Mouse (Mus musculus) hindbrain, embryonic 11.5 days (tissue): ENCODE results near the gene Sgip1. TPM values are rescaled to one million over a fixed set of nuclear protein-coding genes. Genes with fewer than 3 reads are reported as not detected.

Experiments
- ATAC-seq: fragments of 200-750 bp; cut with Nextera tagmentation; 2 replicates; pipeline ENCODE4 v1.8.0; 2017; ENCODE audit warnings: mild to moderate bottlenecking, moderate TSS enrichment, moderate library complexity; ENCODE audit not compliant: low FRiP score
- DNase-seq: peaks from one replicate; pipeline ENCODE4 v3.0.0-alpha.2; 2015; ENCODE audit warnings: low spot score
- H3K27ac ChIP-seq: fragments of 300-500 bp; sonication (generic); 2 replicates; pipeline ENCODE4 v1.5.1; 2014; ENCODE audit warnings: mild to moderate bottlenecking, low read depth, low read length
- H3K27me3 ChIP-seq: fragments of 300-500 bp; sonication (generic); 2 replicates; pipeline ENCODE4 v1.6.1; 2014; ENCODE audit warnings: mild to moderate bottlenecking, low read length, moderate library complexity, mixed read lengths; ENCODE audit not compliant: control insufficient read depth, insufficient read depth
- H3K36me3 ChIP-seq: fragments of 300-500 bp; sonication (generic); 2 replicates; pipeline ENCODE4 v1.6.1; 2014; ENCODE audit warnings: mild to moderate bottlenecking, low read length, moderate library complexity, mixed read lengths; ENCODE audit not compliant: control insufficient read depth, insufficient read depth
- H3K4me1 ChIP-seq: fragments of 300-500 bp; sonication (generic); replicated peaks from 2 replicates; pipeline ENCODE4 v1.6.1; 2014; ENCODE audit warnings: low read length, mixed read lengths; ENCODE audit not compliant: control insufficient read depth, insufficient read depth
- H3K4me2 ChIP-seq: fragments of 300-500 bp; sonication (generic); replicated peaks from 2 replicates; pipeline ENCODE4 v1.6.1; 2014; ENCODE audit warnings: mild to moderate bottlenecking, low read depth, low read length
- H3K4me3 ChIP-seq: fragments of 300-500 bp; sonication (generic); 2 replicates; pipeline ENCODE4 v1.5.1; 2014; ENCODE audit warnings: low read depth, low read length
- H3K9ac ChIP-seq: fragments of 300-500 bp; sonication (generic); 2 replicates; pipeline ENCODE4 v1.6.1; 2014; ENCODE audit warnings: low read depth, low read length
- H3K9me3 ChIP-seq: fragments of 300-500 bp; sonication (generic); 2 replicates; pipeline ENCODE4 v1.6.1; 2016; ENCODE audit warnings: low read length; ENCODE audit not compliant: control insufficient read depth
- WGBS: fragments of 180-500 bp; shearing (Covaris S2); extraction: QIAGEN DNeasy Blood & Tissue Kit; methylation state at CpG from one replicate; pipeline ENCODE4 v1.1.7; 2014; 5-methylcytosine and 5-hydroxymethylcytosine counted together
- polyA plus RNA-seq: library from polyadenylated mRNA; unstranded; fragments of >200 nt; fragmentation: Nextera tagmentation; extraction: Ambion mirVana; gene quantifications from 2 replicates; pipeline ENCODE4 v1.2.1, GENCODE M21; 2014

Sgip1 gene
- polyA plus RNA-seq, 1 experiment from 2014 or later: 22.9 TPM

GRCm38 (mm10) chr4:102913700-102914327 lies 172.7 kb downstream of the Sgip1 start:
- Histone ChIP-seq H3K9ac (no peak overlapping the region), H3K4me3 (no peak overlapping the region), H3K36me3 (no peaks in the 10 kb centered on the region), H3K9me3 (no peaks in the 10 kb centered on the region), H3K27me3 (no peaks in the 10 kb centered on the region), H3K4me2 (no peak overlapping the region), H3K4me1 (no peaks in the 10 kb centered on the region), H3K27ac (no peak overlapping the region)
- WGBS: 74% methylated on average over 5 of the region's 5 CpGs
- ATAC-seq: no peak
- no peak for DNase-seq

- Histone ChIP-seq H3K4me1 (no peaks in the 10 kb centered on the region), H3K4me3 (no peak overlapping the region), H3K9ac (no peak overlapping the region), H3K9me3 (no peaks in the 10 kb centered on the region), H3K27me3 (no peaks in the 10 kb centered on the region), H3K4me2 (no peak overlapping the region), H3K27ac (no peak overlapping the region), H3K36me3 (no peaks in the 10 kb centered on the region)
- DNase-seq: no peak
- 81% methylated on average over 1 of the region's 1 CpGs for WGBS
- no peak for ATAC-seq
Measured at GRCm38 (mm10) chr4:102918191-102918590, 177.1 kb downstream of the Sgip1 start.

GRCm38 (mm10) chr4:102929491-102929890 lies 188.4 kb downstream of the Sgip1 start:
- no peaks in the 10 kb centered on the region for H3K36me3 ChIP-seq
- ATAC-seq (no peak), DNase-seq (no peak)
- WGBS: 47% methylated on average over 3 of the region's 4 CpGs
- H3K4me3 ChIP-seq: no peak overlapping the region
- no peak overlapping the region for H3K27ac ChIP-seq
- H3K4me2 ChIP-seq: no peak overlapping the region
- no peaks in the 10 kb centered on the region for H3K4me1 ChIP-seq
- no peak overlapping the region for H3K9ac ChIP-seq
- no peaks in the 10 kb centered on the region for H3K9me3 ChIP-seq
- H3K27me3 ChIP-seq: no peaks in the 10 kb centered on the region

- Histone ChIP-seq H3K4me2 (no peak overlapping the region), H3K27ac (no peak overlapping the region), H3K9ac (no peak overlapping the region), H3K36me3 (no peaks in the 10 kb centered on the region), H3K9me3 (no peaks in the 10 kb centered on the region), H3K27me3 (no peaks in the 10 kb centered on the region), H3K4me1 (no peaks in the 10 kb centered on the region), H3K4me3 (no peak overlapping the region)
- WGBS: 88% methylated on average over 7 of the region's 7 CpGs
- ATAC-seq: no peak
- DNase-seq: no peak
Measured at GRCm38 (mm10) chr4:102930679-102931078, 189.6 kb downstream of the Sgip1 start.

- ATAC-seq (no peak), DNase-seq (no peak)
- 73% methylated on average over 3 of the region's 3 CpGs for WGBS
- Histone ChIP-seq H3K27ac (no peak overlapping the region), H3K4me2 (no peak overlapping the region), H3K9ac (no peak overlapping the region), H3K36me3 (no peaks in the 10 kb centered on the region), H3K9me3 (no peaks in the 10 kb centered on the region), H3K4me1 (no peaks in the 10 kb centered on the region), H3K4me3 (no peak overlapping the region), H3K27me3 (no peaks in the 10 kb centered on the region)
Measured at GRCm38 (mm10) chr4:102940266-102940665, 199.2 kb downstream of the Sgip1 start.

- ATAC-seq: no peak
- WGBS: 82% methylated on average over 4 of the region's 4 CpGs
- Histone ChIP-seq H3K27me3 (no peaks in the 10 kb centered on the region), H3K27ac (no peak overlapping the region), H3K4me2 (no peak overlapping the region), H3K9me3 (no peaks in the 10 kb centered on the region), H3K9ac (no peak overlapping the region), H3K36me3 (no peaks in the 10 kb centered on the region), H3K4me3 (no peak overlapping the region), H3K4me1 (no peaks in the 10 kb centered on the region)
- DNase-seq: no peak
Measured at GRCm38 (mm10) chr4:102940738-102941137, 199.6 kb downstream of the Sgip1 start.

GRCm38 (mm10) chr4:102944325-102944724 lies 203.2 kb downstream of the Sgip1 start:
- Histone ChIP-seq H3K27me3 (no peaks in the 10 kb centered on the region), H3K4me1 (no peaks in the 10 kb centered on the region), H3K27ac (no peak overlapping the region), H3K4me3 (no peak overlapping the region), H3K36me3 (no peaks in the 10 kb centered on the region), H3K4me2 (no peak overlapping the region), H3K9ac (no peak overlapping the region), H3K9me3 (no peaks in the 10 kb centered on the region)
- WGBS: 77% methylated on average over 6 of the region's 6 CpGs
- ATAC-seq (no peak), DNase-seq (no peak)

- H3K9ac ChIP-seq: no peak overlapping the region
- WGBS: 76% methylated on average over 2 of the region's 2 CpGs
- H3K4me2 ChIP-seq: no peak overlapping the region
- ATAC-seq (no peak), DNase-seq (no peak)
- H3K4me1 ChIP-seq: no peaks in the 10 kb centered on the region
- no peak overlapping the region for H3K27ac ChIP-seq
- H3K36me3 ChIP-seq: no peaks in the 10 kb centered on the region
- no peak overlapping the region for H3K4me3 ChIP-seq
- no peaks in the 10 kb centered on the region for H3K9me3 ChIP-seq
- H3K27me3 ChIP-seq: no peaks in the 10 kb centered on the region
Measured at GRCm38 (mm10) chr4:102952476-102952875, 211.4 kb downstream of the Sgip1 start.

- DNase-seq (no peak), ATAC-seq (no peak)
- no peak overlapping the region for H3K4me3 ChIP-seq
- no peak overlapping the region for H3K9ac ChIP-seq
- H3K4me1 ChIP-seq: no peaks in the 10 kb centered on the region
- H3K27ac ChIP-seq: no peak overlapping the region
- no peak overlapping the region for H3K4me2 ChIP-seq
- H3K27me3 ChIP-seq: no peaks in the 10 kb centered on the region
- 76% methylated on average over 17 of the region's 17 CpGs for WGBS
- H3K36me3 ChIP-seq: no peaks in the 10 kb centered on the region
- H3K9me3 ChIP-seq: no peaks in the 10 kb centered on the region
Measured at GRCm38 (mm10) chr4:102955294-102955956, 214.3 kb downstream of the Sgip1 start.
